Mouse (Mus musculus): ENCODE measurements around the gene Ssr4.
"Not testable (repeated sequence)": the region's sequence is repeated elsewhere in the genome, so short reads cannot be mapped to it uniquely, and the experiment has no call there.

The Ssr4 gene

GRCm38 (mm10) chrX:73786364-73787224 is at the start of gene Ssr4, which contains the start of gene Idh3g:
Ssr4 (plus strand) TSS chrX:73787028.
Idh3g (minus strand) TSS chrX:73786897.
- DNase-seq = peak; percentile 94

GRCm38 (mm10) chrX:73738155-73738554 is 48.7 kb upstream of the Ssr4 start:
- no peak for DNase-seq

- DNase-seq = no peak
These were observed 47.7 kb upstream of the Ssr4 start for GRCm38 (mm10) chrX:73739151-73739550.

GRCm38 (mm10) chrX:73739841-73740240 is 47.0 kb upstream of the Ssr4 start:
- DNase-seq = not testable (repeated sequence)

- DNase-seq = no peak
These were observed 41.9 kb upstream of the Ssr4 start for GRCm38 (mm10) chrX:73744774-73745481.

GRCm38 (mm10) chrX:73748977-73749376 is 37.9 kb upstream of the Ssr4 start:
- no peak for DNase-seq

- DNase-seq = no peak
These were observed 30.3 kb upstream of the Ssr4 start, which contains the start of gene Plxnb3 for GRCm38 (mm10) chrX:73756334-73757140. Plxnb3 (plus strand) TSS chrX:73757090.

- DNase-seq = no peak
These were observed 28.1 kb upstream of the Ssr4 start for GRCm38 (mm10) chrX:73758611-73759290.

GRCm38 (mm10) chrX:73765311-73765710 is 21.5 kb upstream of the Ssr4 start:
- DNase-seq = peak; percentile 58

- DNase-seq = no peak
These were observed 19.6 kb upstream of the Ssr4 start for GRCm38 (mm10) chrX:73767267-73767666.

GRCm38 (mm10) chrX:73774168-73774760 is 12.6 kb upstream of the Ssr4 start, which contains the start of gene Srpk3:
Srpk3 (plus strand) TSS chrX:73774405.
- no peak for DNase-seq

GRCm38 (mm10) chrX:73774802-73775483 is 11.9 kb upstream of the Ssr4 start:
- DNase-seq = no peak

- no peak for DNase-seq
These were observed 4.6 kb upstream of the Ssr4 start for GRCm38 (mm10) chrX:73782227-73782626.

GRCm38 (mm10) chrX:73785666-73786065 is 1.2 kb upstream of the Ssr4 start:
- peak; percentile 27 for DNase-seq

GRCm38 (mm10) chrX:73787225-73787558 is 364 bp downstream of the Ssr4 start:
- no peak for DNase-seq

- DNase-seq = no peak
These were observed 1.7 kb downstream of the Ssr4 start for GRCm38 (mm10) chrX:73788501-73788900.

- no peak for DNase-seq
These were observed 6.2 kb downstream of the Ssr4 start for GRCm38 (mm10) chrX:73793039-73793438.

GRCm38 (mm10) chrX:73793505-73793904 is 6.7 kb downstream of the Ssr4 start:
- no peak for DNase-seq

- DNase-seq = no peak
These were observed 10.7 kb downstream of the Ssr4 start for GRCm38 (mm10) chrX:73797511-73797910.

GRCm38 (mm10) chrX:73798502-73798901 is 11.7 kb downstream of the Ssr4 start:
- DNase-seq = peak; percentile 63

GRCm38 (mm10) chrX:73805814-73806213 is 19.0 kb downstream of the Ssr4 start:
- no peak for DNase-seq

All from kidney, adult 11 months (tissue).